Mouse (Mus musculus) heart, adult 11 months (tissue): ENCODE measurements around the gene Nes.

Source experiments
- DNase-seq: peaks from one replicate; pipeline ENCODE4 v3.0.0; 2022

Gene Nes

DNA sequence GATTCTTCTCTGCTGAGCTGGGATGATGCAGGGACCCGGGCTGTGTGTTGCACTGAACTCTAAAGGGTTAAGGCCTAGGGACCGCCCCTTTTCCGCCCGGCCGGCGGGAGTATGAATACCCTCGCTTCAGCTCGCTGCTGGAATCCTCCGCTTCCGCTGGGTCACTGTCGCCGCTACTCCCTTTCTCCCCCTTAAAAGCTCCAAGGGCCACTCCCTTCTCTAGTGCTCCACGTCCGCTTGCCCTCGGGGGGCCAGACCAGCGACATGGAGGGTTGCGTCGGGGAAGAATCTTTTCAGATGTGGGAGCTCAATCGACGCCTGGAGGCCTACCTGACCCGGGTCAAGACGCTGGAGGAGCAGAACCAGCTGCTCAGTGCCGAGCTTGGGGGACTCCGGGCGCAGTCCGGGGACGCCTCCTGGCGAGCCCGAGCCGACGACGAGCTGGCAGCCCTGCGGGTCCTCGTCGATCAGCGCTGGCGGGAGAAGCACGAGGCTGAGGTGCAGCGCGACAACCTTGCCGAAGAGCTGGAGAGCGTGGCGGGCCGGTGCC lies at the start of gene Nes:
Gene Nes, plus strand, starts transcription at position 140 of the 550 bp plus-strand sequence.
- DNase-seq = peak; percentile 99

DNA sequence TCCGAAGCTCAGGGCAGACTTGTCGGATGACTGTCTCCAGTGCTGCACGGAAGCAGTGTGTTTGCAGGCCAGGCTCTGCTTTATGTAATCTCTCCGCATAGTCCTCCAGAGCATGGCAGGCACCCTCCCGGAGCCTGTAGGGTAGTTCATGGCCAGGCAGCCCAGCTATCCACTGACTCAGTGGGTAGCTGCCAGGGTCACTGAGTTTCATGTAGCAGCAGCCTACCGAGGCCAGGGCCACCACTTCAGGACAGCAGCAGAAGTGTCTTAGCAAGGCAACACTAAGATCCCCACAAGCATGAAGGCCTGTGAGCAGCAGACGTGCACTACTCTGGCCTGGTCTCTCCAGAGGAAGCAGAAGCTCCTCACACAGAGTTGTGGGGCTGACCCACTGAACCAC lies 45.9 kb upstream of the Nes start:
- DNase-seq = no peak

DNA sequence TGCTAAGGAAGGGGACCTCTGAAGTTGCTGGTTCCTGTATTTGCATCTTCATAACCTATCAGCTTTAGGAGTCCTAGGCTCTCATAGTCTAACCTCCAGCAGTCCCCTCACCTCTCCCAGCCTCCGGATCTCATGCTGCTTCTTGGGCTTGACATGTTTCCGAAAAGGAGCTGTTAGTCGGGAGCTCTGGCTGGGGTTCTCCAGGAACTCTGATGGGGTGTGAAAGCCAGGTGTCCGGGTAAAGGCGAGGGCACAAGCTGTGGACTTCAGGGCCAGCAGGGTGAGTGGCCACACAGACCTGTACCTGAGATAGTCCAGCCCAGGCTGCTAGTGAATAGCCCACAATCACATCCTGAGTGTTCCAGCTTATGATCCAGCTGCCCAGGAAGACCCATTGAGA lies 43.4 kb upstream of the Nes start:
- DNase-seq = peak; percentile 90

DNA sequence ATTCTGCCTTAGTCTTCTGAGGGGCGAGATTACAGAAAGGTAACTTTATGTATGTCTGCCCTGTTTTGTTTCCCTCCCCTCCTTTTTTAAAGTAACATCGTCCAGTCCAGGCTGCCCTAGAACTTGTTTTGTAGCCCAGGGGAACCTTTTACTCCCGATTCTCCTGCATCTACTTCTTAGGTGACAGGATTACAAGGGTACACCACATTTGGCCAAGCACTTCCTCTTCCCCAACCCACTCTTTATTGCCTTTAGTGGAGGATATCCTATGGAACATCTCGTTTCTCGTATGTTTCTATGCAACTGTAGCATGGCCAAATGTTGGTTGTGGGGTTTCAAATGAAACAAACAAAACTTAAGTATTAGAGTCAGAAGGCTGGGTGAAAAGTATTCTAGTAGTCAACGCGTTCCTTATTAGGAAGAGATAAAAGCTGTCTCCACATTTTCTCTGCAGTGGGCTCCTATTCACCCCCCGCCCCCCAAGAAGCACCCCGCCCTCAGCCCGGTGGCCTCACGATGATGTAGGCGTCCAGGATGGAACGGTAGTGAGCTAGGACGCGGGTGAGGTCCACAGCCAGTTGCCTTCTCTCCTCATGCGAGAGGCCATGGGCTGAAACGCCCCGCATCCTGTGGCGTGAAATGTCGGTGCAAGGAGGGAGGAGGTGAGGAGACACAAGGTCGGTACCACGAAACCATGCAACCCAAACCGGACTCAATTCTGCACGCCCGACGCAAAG lies 41.4 kb upstream of the Nes start:
- no peak for DNase-seq

DNA sequence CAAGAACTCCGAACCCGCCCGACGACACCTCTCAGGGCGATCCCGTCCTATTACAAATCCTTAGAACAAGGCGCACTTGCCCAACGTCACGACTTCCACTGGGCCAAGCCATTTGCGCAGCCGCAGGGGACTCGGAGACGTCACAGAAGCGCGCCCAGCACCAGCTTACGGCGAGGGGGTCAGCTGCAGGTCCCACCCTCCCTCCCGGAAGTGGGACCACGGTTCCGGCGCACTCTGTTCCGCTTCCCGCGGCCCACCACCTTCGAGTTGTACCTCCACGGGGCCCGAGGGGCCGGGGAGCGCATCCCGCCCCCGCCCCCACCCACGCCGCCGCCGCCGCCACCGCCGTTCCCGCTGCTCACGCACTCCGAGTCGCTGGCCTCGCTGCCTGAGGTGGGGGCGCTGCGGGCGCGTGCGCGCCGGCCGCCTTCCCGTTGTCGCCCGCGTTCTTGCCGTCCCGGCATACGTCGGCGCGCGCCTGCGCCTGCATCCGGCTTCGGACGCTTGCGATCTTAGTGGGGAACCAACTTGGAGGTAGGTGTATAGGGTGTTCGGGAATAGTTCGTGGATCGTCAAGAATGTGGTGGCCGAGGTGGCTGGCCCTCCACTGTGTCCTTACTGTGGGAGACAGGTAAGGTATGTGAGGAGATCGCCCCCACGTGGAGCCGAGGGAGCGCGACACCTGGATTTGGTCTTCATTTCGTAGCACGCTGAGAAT lies 40.6 kb upstream of the Nes start, which contains the start of the genes Isg20l2 and Rrnad1:
Gene Isg20l2, plus strand, starts transcription at position 237 of the 718 bp plus-strand sequence.
Gene Rrnad1, minus strand, starts transcription at position 640 of the 718 bp plus-strand sequence.
- DNase-seq = peak; percentile 100

DNA sequence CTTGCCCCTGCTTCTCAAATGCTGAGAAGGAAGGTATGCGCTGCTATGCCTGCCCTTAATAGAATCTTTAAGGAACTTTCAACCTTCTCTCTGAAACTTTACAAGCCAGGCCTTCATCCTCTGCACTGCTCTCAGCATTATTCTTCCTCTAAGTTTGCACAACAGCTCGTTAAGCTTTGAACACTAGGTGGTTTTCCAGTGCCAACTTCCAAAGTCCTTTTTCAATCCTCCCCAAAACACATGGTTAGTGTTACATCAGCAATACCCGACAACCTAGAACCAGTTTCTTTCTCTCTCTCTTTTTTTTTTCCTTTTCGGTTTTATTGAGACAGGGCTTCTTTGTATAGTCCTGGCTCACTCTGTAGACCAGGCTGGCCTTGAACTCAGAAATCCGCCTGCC lies 36.9 kb upstream of the Nes start:
- no peak for DNase-seq

DNA sequence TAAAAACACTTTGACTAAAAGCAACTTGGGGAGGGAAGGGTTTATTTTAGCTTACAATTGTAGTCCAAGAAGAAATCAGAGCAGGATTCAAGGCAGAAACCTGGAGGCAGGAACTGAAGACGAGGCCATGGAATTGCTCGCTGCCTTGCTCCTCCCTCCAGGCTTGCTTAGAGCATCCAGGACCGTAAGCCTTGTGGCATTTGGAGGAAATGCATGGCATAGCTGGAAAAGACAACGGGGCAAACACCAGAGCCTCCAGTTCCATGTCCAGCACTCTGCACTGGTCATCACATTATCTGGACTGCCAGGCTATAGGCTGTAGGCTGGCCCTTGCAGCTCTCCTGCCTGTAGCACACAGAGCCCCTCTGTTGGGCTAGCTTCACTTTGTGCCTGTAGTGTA lies 36.4 kb upstream of the Nes start:
- DNase-seq = no peak

DNA sequence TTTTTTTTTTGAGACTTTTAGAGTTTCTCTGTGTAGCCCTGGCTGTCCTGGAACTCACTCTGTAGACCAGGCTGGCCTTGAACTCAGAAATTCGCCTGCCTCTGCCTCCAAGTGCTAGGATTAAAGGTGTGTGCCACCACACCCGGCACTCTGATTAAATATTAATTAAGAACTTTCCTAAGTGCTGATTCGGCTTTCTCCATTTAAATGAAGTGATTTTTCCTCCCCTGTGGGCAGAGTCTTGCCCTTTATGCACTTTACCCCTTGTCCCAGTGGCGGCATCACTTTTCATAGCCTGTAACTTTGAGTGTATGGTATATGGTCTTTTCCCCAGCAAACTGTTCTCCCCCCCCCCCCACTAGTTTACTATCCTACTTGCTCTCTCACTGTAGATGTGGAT lies 35.7 kb upstream of the Nes start:
- DNase-seq = no peak

DNA sequence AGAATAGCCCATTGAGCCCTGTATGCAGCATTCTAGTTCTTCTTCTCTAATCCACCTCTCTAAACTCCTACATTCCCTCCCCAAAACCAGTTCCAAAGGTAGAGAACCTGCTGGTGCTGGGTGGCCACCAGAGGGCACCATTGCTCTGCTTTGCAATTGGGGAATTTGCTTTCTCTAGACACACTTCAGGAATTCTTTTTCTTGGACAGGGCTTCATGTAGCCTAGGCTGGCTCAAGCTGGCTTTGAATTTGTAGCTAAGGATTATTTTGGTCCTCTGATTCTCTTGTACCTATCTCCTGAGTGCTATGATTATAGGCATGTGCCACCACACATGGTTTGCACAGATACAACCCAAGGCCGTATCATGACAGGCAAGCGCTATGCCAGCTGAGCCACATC lies 35.1 kb upstream of the Nes start:
- DNase-seq = peak; percentile 91

DNA sequence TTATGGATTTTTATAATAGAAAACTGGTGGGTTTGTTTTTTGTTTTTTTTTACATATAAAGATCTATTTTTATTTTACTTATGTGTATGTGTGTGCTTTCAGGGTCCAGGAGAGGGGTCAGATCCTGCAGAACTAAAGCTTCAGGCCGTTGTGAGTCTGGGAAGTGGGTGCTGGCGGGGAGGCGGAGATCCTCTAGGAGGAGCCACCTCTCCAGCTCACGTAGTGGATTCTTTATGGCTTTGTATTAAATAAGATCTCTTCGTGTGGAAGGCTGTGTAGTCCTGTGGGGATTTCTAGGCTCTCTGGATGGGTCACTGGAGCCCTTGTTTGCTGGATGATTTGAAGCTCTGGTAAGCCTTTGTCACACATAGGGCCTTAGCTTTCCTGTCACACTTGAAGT lies 30.3 kb upstream of the Nes start:
- no peak for DNase-seq

DNA sequence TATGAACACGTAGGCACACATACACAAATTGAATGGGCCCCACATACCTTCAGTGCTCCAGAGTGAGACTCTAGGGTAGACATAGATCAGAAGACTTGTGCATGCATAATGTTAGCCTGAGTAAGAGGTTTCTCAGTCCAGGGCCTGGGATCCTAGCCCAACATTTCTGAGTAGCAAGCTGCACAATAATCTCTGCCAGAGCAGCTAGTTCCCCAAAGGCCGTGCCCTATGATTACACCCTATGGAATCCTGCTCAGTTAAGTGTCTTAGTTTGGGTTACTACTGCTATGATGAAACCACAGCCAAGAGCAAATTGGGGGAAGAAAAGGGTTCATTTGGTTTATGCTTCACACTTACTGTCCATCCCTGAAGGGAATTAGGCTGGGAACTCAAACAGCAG lies 28.4 kb upstream of the Nes start:
- DNase-seq = no peak

DNA sequence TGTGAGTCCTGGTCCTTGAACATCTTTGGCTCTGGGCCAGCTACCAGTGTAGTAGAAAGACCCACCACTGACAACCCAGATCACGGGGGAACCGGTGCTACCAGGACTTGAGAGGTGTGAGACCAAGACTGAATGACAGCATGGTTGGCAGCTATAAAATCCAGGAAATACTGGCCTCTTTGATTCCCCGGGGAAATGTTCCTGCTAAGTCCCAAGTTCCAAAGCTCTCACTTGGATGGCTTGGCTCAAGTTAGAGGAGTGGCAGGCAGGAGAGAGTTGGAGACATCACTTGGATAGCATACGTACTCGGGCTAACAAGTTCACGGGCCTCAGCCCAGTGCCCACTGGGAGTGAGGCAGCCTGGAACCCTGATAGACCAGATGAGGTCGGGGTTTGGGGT lies 27.3 kb upstream of the Nes start:
- DNase-seq = no peak

DNA sequence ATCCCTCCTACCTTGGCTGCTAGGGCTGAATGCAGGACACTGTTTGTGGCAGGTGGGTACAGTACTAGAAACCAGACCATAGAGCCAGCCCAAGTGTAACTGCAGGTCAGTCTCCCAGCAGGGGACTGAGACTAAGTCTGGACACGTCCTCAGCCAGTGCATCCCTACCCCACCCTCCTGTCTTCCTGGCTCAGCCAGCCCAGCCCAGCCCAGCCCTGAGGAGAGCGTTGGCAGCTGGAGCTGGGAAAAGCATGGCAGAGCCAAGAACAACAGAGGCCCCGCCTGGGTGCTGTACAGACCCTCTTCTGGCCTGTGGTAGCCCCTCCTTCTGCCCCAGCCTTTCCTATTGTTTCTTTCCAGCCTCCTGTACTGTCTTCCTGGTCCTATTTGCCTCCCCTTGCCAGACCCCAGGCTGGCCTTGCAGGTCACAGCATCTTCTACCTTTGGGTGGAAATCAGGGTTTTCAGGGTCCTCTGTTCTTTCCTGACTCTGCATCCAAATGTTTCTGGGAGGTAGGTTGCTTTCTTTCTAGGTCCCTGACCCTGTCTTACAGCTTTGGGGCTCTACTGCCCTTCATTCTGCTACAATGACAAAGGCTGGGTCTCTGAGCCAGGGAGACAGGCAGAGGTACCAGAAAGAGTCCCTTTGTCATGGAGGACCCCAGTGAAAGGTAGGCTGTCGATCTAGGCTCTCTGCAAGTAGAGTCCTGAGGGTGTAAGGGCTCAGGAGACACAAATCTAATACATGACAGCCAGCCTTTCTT lies 25.9 kb upstream of the Nes start:
- DNase-seq = peak; percentile 95

DNA sequence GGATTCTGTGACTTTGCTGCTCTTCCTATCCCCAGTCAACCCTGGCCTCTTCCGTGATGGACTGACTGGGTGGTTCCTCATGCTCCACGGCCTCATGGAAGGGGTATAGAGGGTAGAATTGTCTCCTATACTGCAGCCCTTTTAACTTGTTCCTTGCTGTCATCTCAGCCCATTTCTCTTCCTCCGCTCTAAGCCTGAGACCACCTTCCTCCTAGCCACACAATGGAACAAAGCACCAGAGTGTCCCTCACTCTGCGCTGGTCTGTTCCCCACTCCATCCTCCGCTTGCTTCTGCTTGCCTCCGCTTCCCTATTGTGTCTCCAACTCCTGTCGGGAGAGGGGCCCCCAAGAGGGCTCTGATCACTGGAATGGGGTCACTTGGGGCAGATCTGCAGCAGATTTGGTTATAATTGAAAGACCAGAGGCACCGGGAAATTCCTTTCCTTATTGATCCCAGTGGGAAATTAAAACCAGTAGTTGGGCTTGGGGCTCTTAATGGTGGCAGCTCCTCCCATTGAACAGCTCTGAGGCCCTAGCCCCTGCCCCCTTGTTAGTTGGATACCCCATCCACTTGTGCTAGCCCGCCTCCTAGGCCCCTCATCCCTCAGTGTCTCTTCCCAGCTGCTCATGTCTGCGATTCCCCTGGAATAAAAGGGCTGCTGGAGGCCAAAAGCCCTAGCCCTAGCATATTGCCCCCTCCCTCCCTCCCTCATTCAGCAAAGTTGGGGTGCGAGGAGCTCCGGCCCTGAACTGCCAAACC lies 24.9 kb upstream of the Nes start:
- DNase-seq = no peak

DNA sequence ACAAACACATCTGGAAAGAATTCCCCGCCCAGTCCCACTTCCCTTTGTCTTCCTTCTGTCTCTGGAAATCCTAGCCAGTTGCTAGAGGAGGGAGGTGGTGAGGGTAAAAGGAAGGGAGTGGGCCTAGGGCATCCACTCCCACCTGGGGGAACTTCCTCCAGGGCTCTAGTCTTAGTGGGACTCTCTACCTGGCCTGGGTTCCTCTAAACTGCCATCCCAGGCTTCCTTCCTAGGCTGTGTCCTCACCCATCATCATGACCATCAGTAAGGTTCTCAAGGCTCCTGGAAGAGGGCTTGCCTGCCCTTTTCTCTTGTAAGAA lies 24.4 kb upstream of the Nes start:
- no peak for DNase-seq

DNA sequence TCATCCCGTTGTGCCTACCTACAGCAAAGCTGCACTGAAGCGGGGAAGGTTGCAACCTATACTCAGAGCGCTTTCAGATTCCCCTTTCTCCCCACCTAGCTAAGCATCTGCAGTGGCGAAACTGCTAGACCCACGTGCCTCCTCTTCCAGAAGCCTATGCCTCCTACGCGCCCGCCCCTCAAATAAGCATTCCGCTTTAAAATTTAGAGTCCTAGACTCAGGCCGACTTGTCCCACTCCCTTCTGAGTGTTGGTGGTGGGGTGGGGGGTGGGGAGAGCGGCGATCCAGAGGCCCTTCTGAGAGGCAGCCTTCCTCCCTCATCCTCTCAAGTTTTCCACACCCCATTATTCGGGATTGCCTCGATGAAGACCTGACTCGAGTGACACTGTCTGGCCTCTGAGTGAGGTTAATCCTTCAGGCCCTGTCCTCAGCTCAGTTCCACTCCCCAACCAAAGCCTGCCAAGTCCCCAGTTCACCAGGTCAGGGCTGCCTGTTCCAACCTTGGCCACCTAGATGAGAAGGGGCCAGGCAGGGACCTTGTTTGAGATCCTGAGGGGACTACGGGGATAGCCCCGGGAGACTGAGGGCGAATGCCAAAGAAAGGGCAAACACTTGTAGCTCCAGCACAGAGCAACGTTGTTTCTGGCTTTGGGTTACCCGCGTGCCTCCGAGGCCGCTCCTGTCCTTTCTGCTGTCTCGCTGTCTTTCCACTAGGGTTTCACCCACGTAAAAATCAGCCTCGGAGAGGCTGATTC lies 23.6 kb upstream of the Nes start:
- DNase-seq = no peak

DNA sequence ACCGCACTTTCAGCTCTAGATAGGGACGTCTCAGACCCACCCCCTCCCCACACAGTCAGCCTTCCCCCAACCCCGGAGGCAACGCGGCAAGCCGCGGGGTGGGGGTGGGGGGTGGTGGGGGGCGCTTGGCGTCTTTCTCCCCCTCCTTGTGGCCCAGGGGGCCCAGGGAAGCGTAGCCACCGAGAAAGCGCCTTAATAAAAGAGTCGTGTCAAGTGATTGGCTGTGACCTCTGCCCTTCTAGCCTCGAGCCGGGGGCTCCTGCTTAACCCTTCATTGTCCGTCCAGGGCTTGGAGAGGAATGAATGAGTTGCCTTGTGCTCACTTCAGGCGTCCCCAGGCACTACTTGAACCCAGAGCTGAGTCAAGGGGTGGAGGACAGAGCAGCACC lies 23.1 kb upstream of the Nes start:
- no peak for DNase-seq

DNA sequence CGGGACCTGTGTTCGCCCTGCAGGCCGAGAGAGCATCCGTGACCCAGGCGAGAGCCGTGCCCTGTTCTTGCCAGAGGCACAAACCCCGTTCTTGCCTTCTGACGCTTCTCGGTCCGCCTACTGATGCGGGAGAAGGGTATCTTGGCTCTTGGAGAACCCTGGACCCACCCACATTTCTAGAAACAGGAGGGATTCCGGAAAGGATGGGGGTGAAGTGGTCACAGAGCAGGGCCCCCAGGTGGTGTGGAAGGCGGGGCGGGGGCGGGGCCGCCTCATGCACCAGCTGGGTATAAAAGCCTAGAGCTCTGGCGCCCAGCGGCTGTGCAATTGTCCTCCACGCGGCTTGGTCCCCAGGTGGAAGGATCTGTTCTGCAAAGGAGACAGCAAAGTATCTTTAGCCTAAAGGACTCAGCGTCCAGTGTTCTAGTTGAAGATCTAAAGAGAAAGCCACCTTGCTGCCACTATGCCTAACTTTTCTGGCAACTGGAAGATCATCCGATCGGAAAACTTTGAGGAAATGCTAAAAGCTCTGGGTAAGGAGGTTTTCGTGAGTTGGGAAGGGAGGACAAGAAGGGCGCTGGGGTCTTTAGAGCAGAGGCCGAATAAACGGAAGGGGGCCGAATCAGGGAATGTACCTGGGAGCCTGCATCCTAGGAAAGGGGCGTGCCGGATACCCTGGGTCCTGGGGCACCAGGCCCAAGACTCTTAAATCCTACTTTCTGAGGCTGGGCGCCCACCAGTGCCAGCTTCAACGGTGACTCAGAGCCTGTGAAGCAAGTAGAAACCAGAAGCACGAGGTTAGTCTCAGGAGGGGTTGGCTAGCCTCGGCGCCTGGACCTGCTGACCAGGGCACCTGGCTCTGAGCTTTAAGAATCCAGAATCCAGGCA lies 22.3 kb upstream of the Nes start, which contains the start of gene Crabp2:
Gene Crabp2, plus strand, starts transcription at position 289 of the 888 bp plus-strand sequence.
- peak; percentile 88 for DNase-seq

DNA sequence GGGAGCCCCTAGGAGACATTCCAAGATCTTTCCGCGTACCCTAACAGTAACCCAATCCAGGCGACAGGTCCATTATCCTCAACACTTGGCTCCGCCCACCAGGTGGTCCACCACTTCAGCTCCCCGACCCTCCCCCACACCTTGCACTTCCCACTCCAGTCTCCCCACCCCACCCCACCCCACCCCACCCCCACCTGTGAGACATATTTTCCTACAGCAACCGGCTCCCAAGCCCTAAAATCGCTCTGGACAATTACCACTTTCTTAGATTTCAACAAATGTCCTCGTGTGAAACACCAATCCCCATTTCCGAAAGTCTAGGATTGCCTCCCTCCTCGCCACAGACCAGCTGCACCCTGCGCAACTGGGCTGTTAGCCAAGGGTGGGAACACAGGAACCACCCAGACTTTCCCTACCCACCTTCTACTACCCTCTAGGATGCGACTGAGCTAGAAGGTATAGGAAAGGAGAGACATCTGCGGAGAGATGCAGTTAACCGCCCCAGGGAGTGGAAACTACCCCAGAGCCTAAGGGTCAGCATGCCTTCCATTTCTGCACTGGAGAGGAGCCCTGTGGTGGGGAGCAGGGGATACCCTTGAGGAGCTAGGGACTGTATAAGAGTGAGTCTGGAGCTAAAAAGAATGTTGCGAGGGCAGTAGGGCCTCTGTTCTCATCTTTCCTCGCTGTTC lies 21.5 kb upstream of the Nes start:
- no peak for DNase-seq

DNA sequence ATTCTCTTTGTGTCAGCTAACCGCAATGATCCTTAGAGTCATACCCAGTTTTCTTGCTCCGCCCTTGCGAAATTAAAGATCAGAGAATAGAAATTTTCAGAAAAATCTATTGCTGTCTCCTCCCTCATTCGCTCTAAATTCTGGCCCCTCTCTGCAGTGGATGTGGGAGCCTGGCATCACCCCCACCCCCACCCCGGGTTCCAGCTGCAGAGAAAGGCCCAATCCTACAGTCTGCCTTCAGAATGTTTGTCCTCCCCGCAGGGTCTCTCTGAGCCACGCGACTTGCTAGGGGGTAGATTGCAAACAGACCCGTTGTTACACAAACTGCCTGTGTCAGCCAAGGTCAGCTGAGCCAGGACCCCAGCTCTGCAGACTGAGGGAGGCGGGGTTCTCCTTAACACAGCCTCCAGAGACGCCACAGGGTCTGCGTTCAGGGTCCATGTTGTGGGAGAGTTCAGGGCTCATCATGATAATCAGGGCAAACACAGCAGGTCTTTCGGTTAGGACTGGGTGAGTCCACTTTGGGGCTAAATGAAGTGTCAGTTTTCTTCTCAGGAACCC lies 20.8 kb upstream of the Nes start:
- no peak for DNase-seq
